Mouse (Mus musculus) lung, postnatal 0 days (tissue): ENCODE results near the gene Ctsw.

ENCODE experiments used
- CTCF ChIP-seq: IDR thresholded peaks from 2 replicates; pipeline ENCODE4 v1.5.1; 2016; ENCODE audit warnings: antibody characterized with exemption, mild to moderate bottlenecking
- EP300 ChIP-seq: IDR thresholded peaks from 2 replicates; pipeline ENCODE4 v1.6.1; 2016; ENCODE audit warnings: antibody characterized with exemption, mild to moderate bottlenecking, control low read depth

DNA sequence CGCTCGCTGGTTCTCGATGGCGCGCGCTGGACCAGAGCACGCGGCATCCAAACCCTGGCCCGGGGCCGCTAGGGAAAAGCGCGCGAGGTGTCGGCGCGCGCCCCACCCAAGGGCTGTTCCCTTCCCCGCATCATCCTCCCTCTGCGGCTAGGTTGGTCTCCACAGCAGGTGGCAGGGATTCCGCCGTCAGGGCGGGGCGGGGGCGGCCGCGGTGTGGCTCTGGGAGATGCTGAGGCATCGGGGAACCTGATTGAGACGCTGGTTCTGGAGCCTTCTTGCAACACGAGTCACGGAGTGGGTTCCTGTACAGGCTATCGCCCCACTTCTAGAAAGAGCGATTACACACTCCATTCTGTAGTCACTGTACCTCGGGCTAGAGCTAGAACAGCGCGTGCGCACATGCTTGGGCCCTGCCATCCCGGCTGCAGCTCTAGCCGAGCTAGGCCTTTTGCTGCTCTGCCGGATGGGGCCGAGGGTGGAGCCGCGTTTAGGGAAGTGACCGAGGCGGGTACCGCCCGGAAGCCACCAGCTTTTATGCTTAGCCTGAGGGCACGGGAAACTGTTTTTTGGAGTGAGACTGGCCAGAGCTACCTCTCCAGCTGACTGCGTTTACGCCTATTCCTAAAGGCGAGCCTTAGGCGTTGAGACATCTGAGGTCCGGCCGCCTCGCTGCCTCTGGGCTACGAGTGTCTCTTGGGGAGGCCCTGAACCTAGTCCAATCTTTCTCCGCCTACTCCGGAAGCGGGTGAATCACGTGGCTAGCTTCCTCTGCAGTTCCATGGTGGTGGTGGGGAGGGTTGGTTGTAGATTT, 22.8 kb upstream of the Ctsw start:
- TF ChIP-seq CTCF (no peak), EP300 (peak; percentile 23; the same call in 1 of the 2 replicates)
